Mouse (Mus musculus) CH12.LX (cell line): ENCODE measurements around the gene Nhlrc4. TPM values are rescaled to one million over a fixed set of nuclear protein-coding genes. Genes with fewer than 3 reads are reported as not detected.

Source experiments
- DNase-seq: peaks from one replicate; pipeline ENCODE4 v3.0.0-alpha.2; 2013; ENCODE audit errors: extremely low read depth
- H3K27ac ChIP-seq: 2 replicates; pipeline ENCODE4 v1.5.1; 2012; ENCODE audit warnings: low read depth, mild to moderate bottlenecking, control low read depth, moderate library complexity; ENCODE audit not compliant: insufficient read depth
- H3K27me3 ChIP-seq: replicated peaks from 2 replicates; pipeline ENCODE3; 2012; ENCODE audit warnings: inconsistent platforms
- H3K36me3 ChIP-seq, 2 experiments: replicated peaks in 1 of 2; 2 replicates each; pipeline versions ENCODE3 to v1.6.1; 2012; ENCODE audit warnings: inconsistent platforms in 1 of 2, low read length in 1 of 2, mild to moderate bottlenecking in 1 of 2, mixed read lengths in 1 of 2, moderate library complexity in 1 of 2; ENCODE audit not compliant: control insufficient read depth in 1 of 2, insufficient read depth in 1 of 2
- H3K4me1 ChIP-seq, 2 experiments: 2 replicates each; pipeline ENCODE4 v1.6.1; 2012; ENCODE audit warnings: inconsistent platforms in 1 of 2, moderate library complexity in 1 of 2; ENCODE audit not compliant: insufficient read depth in 2 of 2, control insufficient read depth in 1 of 2
- H3K4me2 ChIP-seq: 2 replicates; pipeline ENCODE4 v1.6.1; 2012; ENCODE audit warnings: low read depth, mild to moderate bottlenecking, control low read depth; ENCODE audit not compliant: poor library complexity, insufficient read depth, severe bottlenecking
- H3K4me3 ChIP-seq, 3 experiments: fragments of 150-350 bp in 1 of 3; sonication (generic) in 1 of 3; replicated peaks in 1 of 3; 2 replicates each; pipeline versions ENCODE3 to v1.5.1; 2011 to 2012; ENCODE audit warnings: low read depth in 2 of 3, low read length in 2 of 3, mild to moderate bottlenecking in 2 of 3, moderate library complexity in 2 of 3, control low read depth in 1 of 3, improper control_type of control experiment in 1 of 3, inconsistent platforms in 1 of 3, mixed read lengths in 1 of 3; ENCODE audit not compliant: poor library complexity in 1 of 3
- H3K79me2 ChIP-seq: replicated peaks from 2 replicates; pipeline ENCODE4 v1.6.1; 2012; ENCODE audit warnings: mild to moderate bottlenecking, moderate library complexity; ENCODE audit not compliant: control insufficient read depth, poor library complexity, insufficient read depth, severe bottlenecking; ENCODE audit errors: extremely low read depth
- H3K9ac ChIP-seq: 2 replicates; pipeline ENCODE4 v1.6.1; 2012; ENCODE audit warnings: low read depth, mild to moderate bottlenecking, control low read depth, moderate library complexity; ENCODE audit not compliant: insufficient read depth
- H3K9me3 ChIP-seq: replicated peaks from 2 replicates; pipeline ENCODE3; 2012; ENCODE audit warnings: low read length, inconsistent platforms, mixed read lengths
- CHD1 ChIP-seq: IDR thresholded peaks from 2 replicates; pipeline ENCODE4 v1.6.1; 2012; ENCODE audit warnings: low read depth, low read length, improper control_type of control experiment, inconsistent platforms
- CHD2 ChIP-seq: IDR thresholded peaks from 2 replicates; pipeline ENCODE4 v1.6.1; 2011; ENCODE audit warnings: low read length, improper control_type of control experiment
- E2F4 ChIP-seq: IDR thresholded peaks from 2 replicates; pipeline ENCODE4 v1.6.1; 2011; ENCODE audit warnings: low read depth, low read length, improper control_type of control experiment; ENCODE audit not compliant: insufficient replicate concordance
- ELF1 ChIP-seq: IDR thresholded peaks from 2 replicates; pipeline ENCODE4 v1.6.1; 2014; ENCODE audit warnings: low read depth, mild to moderate bottlenecking, inconsistent platforms, low read length, improper control_type of control experiment
- EP300 ChIP-seq: IDR thresholded peaks from 2 replicates; pipeline ENCODE4 v1.6.1; 2011; ENCODE audit warnings: low read length, improper control_type of control experiment
- HCFC1 ChIP-seq: IDR thresholded peaks from 2 replicates; pipeline ENCODE4 v1.6.1; 2012; ENCODE audit warnings: low read depth, mild to moderate bottlenecking, inconsistent platforms, low read length, improper control_type of control experiment
- JUND ChIP-seq: conservative IDR thresholded peaks from 2 replicates; pipeline ENCODE4 v1.6.1; 2011; ENCODE audit warnings: low read depth, low read length, improper control_type of control experiment
- KAT2A ChIP-seq: IDR thresholded peaks from 2 replicates; pipeline ENCODE4 v1.6.1; 2012; ENCODE audit warnings: low read length, improper control_type of control experiment, inconsistent platforms; ENCODE audit not compliant: insufficient replicate concordance
- MAFK ChIP-seq: IDR thresholded peaks from 2 replicates; pipeline ENCODE4 v1.6.1; 2011; ENCODE audit warnings: low read length, improper control_type of control experiment; ENCODE audit not compliant: insufficient replicate concordance
- MAX ChIP-seq: IDR thresholded peaks from 2 replicates; pipeline ENCODE4 v1.6.1; 2011; ENCODE audit warnings: low read length, improper control_type of control experiment
- MAZ ChIP-seq: IDR thresholded peaks from 2 replicates; pipeline ENCODE4 v1.6.1; 2012; ENCODE audit warnings: low read depth, mild to moderate bottlenecking, inconsistent platforms, low read length, improper control_type of control experiment, moderate library complexity
- NELFE ChIP-seq: IDR thresholded peaks from 2 replicates; pipeline ENCODE4 v1.6.1; 2011; ENCODE audit warnings: low read depth, low read length, improper control_type of control experiment
- PAX5 ChIP-seq: IDR thresholded peaks from 2 replicates; pipeline ENCODE4 v1.6.1; 2012; ENCODE audit warnings: low read length, inconsistent platforms, mixed read lengths
- RAD21 ChIP-seq: IDR thresholded peaks from 2 replicates; pipeline ENCODE4 v1.6.1; 2011; ENCODE audit warnings: low read depth, mild to moderate bottlenecking, low read length, improper control_type of control experiment, moderate library complexity
- RCOR1 ChIP-seq: conservative IDR thresholded peaks from 2 replicates; pipeline ENCODE4 v1.6.1; 2012; ENCODE audit warnings: low read depth, mild to moderate bottlenecking, inconsistent platforms, low read length, improper control_type of control experiment
- SMC3 ChIP-seq: IDR thresholded peaks from 2 replicates; pipeline ENCODE4 v1.6.1; 2011; ENCODE audit warnings: low read depth, low read length, improper control_type of control experiment
- TCF12 ChIP-seq: IDR thresholded peaks from 2 replicates; pipeline ENCODE4 v1.6.1; 2014; ENCODE audit warnings: low read depth, mild to moderate bottlenecking, inconsistent platforms, low read length, improper control_type of control experiment
- ZC3H11A ChIP-seq: IDR thresholded peaks from 2 replicates; pipeline ENCODE4 v1.6.1; 2012; ENCODE audit warnings: low read depth, mild to moderate bottlenecking, inconsistent platforms, low read length, improper control_type of control experiment
- dilution Hi-C: fragments of 300-500 bp; cut with MboI; formaldehyde crosslinking; loops from 2 replicates; pipeline ENCODE4 v1.14.3; 2020; ENCODE audit warnings: low sequenced_read_pairs; ENCODE audit not compliant: extremely low pct_unique_long_range_greater_than_20kb, extremely low pct_ligation_motif_present
- in situ Hi-C: fragments of 300-500 bp; cut with MboI; formaldehyde crosslinking; loops from 3 replicates; pipeline ENCODE4 v1.14.3; 2019; ENCODE audit warnings: low sequenced_read_pairs, low pct_ligation_motif_present, low pct_unique_long_range_greater_than_20kb, mixed read lengths
- polyA plus RNA-seq: library from polyadenylated mRNA; unstranded; fragments of >175 nt; gene quantifications from 2 replicates; pipeline ENCODE4 v1.2.1, GENCODE M21; 2012; ENCODE audit warnings: low read depth; ENCODE audit not compliant: insufficient read length
- total RNA-seq, 2 experiments: library from RNA; depleted of rRNA; stranded (reverse); fragments of 300-350 nt in 1 of 2; fragments of >200 nt in 1 of 2; gene quantifications; 2 replicates each; pipeline ENCODE4 v1.2.3; 2012 to 2014

Nhlrc4 gene
- total and polyA plus RNA-seq, 3 experiments = not detected

- dilution Hi-C loops (no loop called here), in situ Hi-C loops (no loop called here)
- no peaks in the 10 kb centered on the region for H3K36me3 ChIP-seq
- no peak overlapping the region for H3K4me3 ChIP-seq
- H3K27ac ChIP-seq = no peak overlapping the region
- peaks cover 11 to 17% of the 10 kb centered on the region in 2 experiments; a peak in 3 of 4 replicates for H3K4me1 ChIP-seq
- H3K4me2 ChIP-seq = no peak overlapping the region
- no peaks in the 10 kb centered on the region for H3K9me3 ChIP-seq
- H3K27me3 ChIP-seq = peaks cover 51% of the 10 kb centered on the region
- DNase-seq = no peak
- TF ChIP-seq MAZ (no peak), SMC3 (no peak), JUND (no peak), ELF1 (no peak), MAFK (no peak), MAX (no peak), CHD1 (no peak), RAD21 (no peak), CHD2 (no peak), NELFE (no peak), PAX5 (no peak), HCFC1 (no peak), TCF12 (no peak), EP300 (no peak), RCOR1 (no peak), E2F4 (no peak), KAT2A (no peak)
- no peak overlapping the region for H3K9ac ChIP-seq
- H3K79me2 ChIP-seq = no peaks in the 10 kb centered on the region
Measured at GRCm38 (mm10) chr17:25946891-25947290, 2.1 kb upstream of the Nhlrc4 start.

DNA sequence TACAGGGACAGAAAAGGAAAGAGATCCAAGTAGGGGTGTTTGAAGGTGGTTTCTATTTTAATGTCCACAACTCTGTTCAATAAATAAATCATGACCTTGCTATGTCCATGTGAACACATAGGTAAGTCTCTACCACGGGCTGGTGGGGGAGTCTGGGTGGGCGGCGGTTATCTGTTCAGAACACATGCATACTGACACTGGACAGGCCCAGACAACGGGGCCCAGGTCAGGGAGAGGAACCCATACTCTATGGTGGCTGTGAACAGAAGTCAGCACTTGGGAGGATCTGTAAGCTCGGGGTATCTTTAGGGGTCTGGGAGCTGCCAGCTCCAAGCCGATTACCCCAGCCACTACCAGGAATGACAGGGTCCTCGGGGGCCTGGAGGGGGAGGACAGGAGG, 1.6 kb upstream of the Nhlrc4 start:
- no peak overlapping the region for H3K27ac ChIP-seq
- H3K9ac ChIP-seq = no peak overlapping the region
- dilution Hi-C loops (no loop called here), in situ Hi-C loops (no loop called here)
- H3K4me1 ChIP-seq = peaks cover 11 to 17% of the 10 kb centered on the region in 2 experiments; a peak in 3 of 4 replicates
- TF ChIP-seq EP300 (no peak), MAX (no peak), ZC3H11A (no peak), MAZ (no peak), JUND (no peak)
- peaks cover 45% of the 10 kb centered on the region for H3K27me3 ChIP-seq
- H3K4me3 ChIP-seq = no peak overlapping the region
- H3K9me3 ChIP-seq = no peaks in the 10 kb centered on the region
- no peak for DNase-seq
- no peaks in the 10 kb centered on the region for H3K36me3 ChIP-seq
- H3K4me2 ChIP-seq = no peak overlapping the region
- peaks cover 4% of the 10 kb centered on the region; the same call in 1 of the 2 replicates for H3K79me2 ChIP-seq
